Mouse (Mus musculus) hindbrain, postnatal 0 days (tissue): ENCODE data around the gene Pcdh7. TPM values are rescaled to one million over a fixed set of nuclear protein-coding genes. Genes with fewer than 3 reads are reported as not detected.

Source experiments
- ATAC-seq: fragments of 200-750 bp; cut with Nextera tagmentation; 2 replicates; pipeline ENCODE4 v1.8.0; 2017; ENCODE audit warnings: mild to moderate bottlenecking, moderate TSS enrichment, moderate library complexity
- DNase-seq: peaks from one replicate; pipeline ENCODE4 v3.0.0-alpha.2; 2015; ENCODE audit warnings: low spot score
- H3K27ac ChIP-seq: fragments of 300-500 bp; sonication (generic); 2 replicates; pipeline ENCODE4 v1.5.1; 2014; ENCODE audit warnings: mild to moderate bottlenecking
- H3K27me3 ChIP-seq: fragments of 300-500 bp; sonication (generic); 2 replicates; pipeline ENCODE4 v1.6.1; 2014; ENCODE audit warnings: low read length, mixed read lengths; ENCODE audit not compliant: insufficient read depth
- H3K36me3 ChIP-seq: fragments of 300-500 bp; sonication (generic); 2 replicates; pipeline ENCODE4 v1.6.1; 2014; ENCODE audit warnings: low read length, mixed read lengths; ENCODE audit not compliant: insufficient read depth
- H3K4me1 ChIP-seq: fragments of 300-500 bp; sonication (generic); 2 replicates; pipeline ENCODE4 v1.6.1; 2014; ENCODE audit warnings: antibody characterized with exemption, low read length, mixed read lengths; ENCODE audit not compliant: insufficient read depth
- H3K4me2 ChIP-seq: fragments of 300-500 bp; sonication (generic); 2 replicates; pipeline ENCODE4 v1.6.1; 2014; ENCODE audit warnings: low read depth, mild to moderate bottlenecking, low read length, moderate library complexity, mixed read lengths
- H3K4me3 ChIP-seq: fragments of 300-500 bp; sonication (generic); 2 replicates; pipeline ENCODE4 v1.5.1; 2014; ENCODE audit warnings: low read length
- H3K9ac ChIP-seq: fragments of 300-500 bp; sonication (generic); replicated peaks from 2 replicates; pipeline ENCODE4 v1.6.1; 2014; ENCODE audit warnings: mild to moderate bottlenecking, low read length, moderate library complexity, mixed read lengths
- H3K9me3 ChIP-seq: fragments of 300-500 bp; sonication (generic); 2 replicates; pipeline ENCODE4 v1.6.1; 2016; ENCODE audit warnings: low read length, mixed read lengths
- CTCF ChIP-seq: IDR thresholded peaks from 2 replicates; pipeline ENCODE4 v1.5.1; 2016; ENCODE audit warnings: antibody characterized with exemption, control low read depth, low read depth
- WGBS: fragments of 180-500 bp; shearing (Covaris S2); extraction: QIAGEN DNeasy Blood & Tissue Kit; methylation state at CpG from one replicate; pipeline ENCODE4 v1.1.7; 2014; 5-methylcytosine and 5-hydroxymethylcytosine counted together
- polyA plus RNA-seq: library from polyadenylated mRNA; unstranded; fragments of >200 nt; fragmentation: Nextera tagmentation; extraction: Ambion mirVana; gene quantifications from 2 replicates; pipeline ENCODE4 v1.2.1, GENCODE M21; 2015
- total RNA-seq: library from RNA; depleted of rRNA; stranded (reverse); fragments of >200 nt; gene quantifications from 2 replicates; pipeline ENCODE4 v1.2.3, GENCODE M21; 2014

The Pcdh7 gene
- total and polyA plus RNA-seq, 2 experiments from 2014 or later = 26.1 to 152 TPM

- H3K9me3 ChIP-seq = no peaks in the 10 kb centered on the region
- no peaks in the 10 kb centered on the region for H3K4me1 ChIP-seq
- H3K9ac ChIP-seq = peak overlapping the region; percentile 67
- 0 out of 2 replicates have a peak overlapping the region, but pooled peaks have one; percentile 92 for H3K27ac ChIP-seq
- TF ChIP-seq CTCF = no peak
- DNase-seq (peak; percentile 9), ATAC-seq (no peak)
- 3% methylated on average over 34 of the region's 34 CpGs for WGBS
- H3K36me3 ChIP-seq = no peaks in the 10 kb centered on the region
- H3K27me3 ChIP-seq = no peaks in the 10 kb centered on the region
- peak overlapping the region; percentile 75 for H3K4me3 ChIP-seq
- H3K4me2 ChIP-seq = peak overlapping the region; percentile 78
Measured at GRCm38 (mm10) chr5:57720206-57720880, 2.6 kb downstream of the Pcdh7 start.

- H3K9me3 ChIP-seq = no peaks in the 10 kb centered on the region
- ATAC-seq = no peak
- H3K4me2 ChIP-seq = peak overlapping the region; percentile 78
- no peaks in the 10 kb centered on the region for H3K4me1 ChIP-seq
- peak overlapping the region; percentile 67 for H3K9ac ChIP-seq
- H3K27me3 ChIP-seq = no peaks in the 10 kb centered on the region
- H3K36me3 ChIP-seq = no peaks in the 10 kb centered on the region
- H3K4me3 ChIP-seq = peak overlapping the region; percentile 75
- peak; percentile 20 for DNase-seq
- no peak for TF ChIP-seq CTCF
- no peak overlapping the region for H3K27ac ChIP-seq
- 31% methylated on average over 8 of the region's 8 CpGs for WGBS
Measured at GRCm38 (mm10) chr5:57721148-57721712, 3.5 kb downstream of the Pcdh7 start.

GRCm38 (mm10) chr5:57721927-57722326 is 4.2 kb downstream of the Pcdh7 start:
- Histone ChIP-seq H3K4me2 (peak overlapping the region; percentile 78), H3K4me1 (no peaks in the 10 kb centered on the region), H3K27ac (no peak overlapping the region), H3K36me3 (no peaks in the 10 kb centered on the region), H3K9ac (peak overlapping the region; percentile 67), H3K4me3 (peak overlapping the region; percentile 75), H3K9me3 (no peaks in the 10 kb centered on the region), H3K27me3 (no peaks in the 10 kb centered on the region)
- DNase-seq (no peak), ATAC-seq (no peak)
- WGBS = 30% methylated on average over 6 of the region's 6 CpGs
- no peak for TF ChIP-seq CTCF

GRCm38 (mm10) chr5:57733451-57733850 is 15.7 kb downstream of the Pcdh7 start:
- DNase-seq (no peak), ATAC-seq (no peak)
- WGBS = 30% methylated on average over 1 of the region's 1 CpGs
- Histone ChIP-seq H3K27me3 (no peaks in the 10 kb centered on the region), H3K4me3 (no peak overlapping the region), H3K9me3 (no peaks in the 10 kb centered on the region), H3K27ac (no peak overlapping the region), H3K4me2 (no peak overlapping the region), H3K9ac (no peak overlapping the region), H3K36me3 (no peaks in the 10 kb centered on the region), H3K4me1 (no peaks in the 10 kb centered on the region)
- no peak for TF ChIP-seq CTCF

GRCm38 (mm10) chr5:57735723-57736122 is 18.0 kb downstream of the Pcdh7 start:
- Histone ChIP-seq H3K27me3 (no peaks in the 10 kb centered on the region), H3K27ac (no peak overlapping the region), H3K4me1 (no peaks in the 10 kb centered on the region), H3K4me2 (no peak overlapping the region), H3K9me3 (no peaks in the 10 kb centered on the region), H3K9ac (no peak overlapping the region), H3K36me3 (no peaks in the 10 kb centered on the region), H3K4me3 (no peak overlapping the region)
- ATAC-seq (no peak), DNase-seq (no peak)
- no peak for TF ChIP-seq CTCF
- WGBS = 86% methylated on average over 6 of the region's 6 CpGs

GRCm38 (mm10) chr5:57742924-57743323 is 25.2 kb downstream of the Pcdh7 start:
- no peak for TF ChIP-seq CTCF
- ATAC-seq (no peak), DNase-seq (peak; percentile 21)
- no peak overlapping the region for H3K4me3 ChIP-seq
- H3K4me2 ChIP-seq = no peak overlapping the region
- H3K36me3 ChIP-seq = no peaks in the 10 kb centered on the region
- H3K9me3 ChIP-seq = no peaks in the 10 kb centered on the region
- H3K9ac ChIP-seq = no peak overlapping the region
- H3K4me1 ChIP-seq = no peaks in the 10 kb centered on the region
- no peak overlapping the region for H3K27ac ChIP-seq
- 25% methylated on average over 6 of the region's 6 CpGs for WGBS
- H3K27me3 ChIP-seq = no peaks in the 10 kb centered on the region
